21 mouse cellular contexts compared by ENCODE assay signal in genomic region chr17:6189207-6189606, GRCm38 (mm10).
DNase-seq lines count a peak whose midpoint lies in the region; ATAC-seq and TF ChIP-seq lines count a peak whose summit lies in the region.
"Had no signal": no experiment of that assay in that cellular context is flagged by ENCODE, and none has a peak within 500 bp of the region (broad histone marks: within the 10 kb centered on the region; RNA-seq: fewer than 3 reads in every experiment).

No protein-coding gene starts in this region.

- H3K79me2 ChIP-seq in myocyte (ENCODE audit: control insufficient read depth, insufficient read depth): no peaks in the 10 kb centered on the region

- H3K4me1 ChIP-seq in bone marrow macrophage, adult 2 months (ENCODE audit: control insufficient read depth, insufficient read depth, low read length): peaks cover 40% of the 10 kb centered on the region
- H3K4me1 ChIP-seq in forebrain, embryonic 12.5 days: no peaks in the 10 kb centered on the region
- H3K4me1 ChIP-seq: embryonic facial prominence, embryonic 10.5 days; embryonic facial prominence, embryonic 12.5 days had no signal

- no peak for DNase-seq in left cerebral cortex, postnatal 25 days (ENCODE audit: low spot score in 2 of 2)
- no peak for DNase-seq in frontal cortex, postnatal 36 days (ENCODE audit: low spot score in 2 of 2)
- DNase-seq: adrenal gland, adult 8-10 months; adrenal gland, postnatal 14 days; adrenal gland, postnatal 36 days; cerebellum, adult 11 months; cerebellum, adult 18-20 months; cerebellum, adult 8-10 months; cerebellum, adult 9-11 months; cerebellum, postnatal 14 days; cerebellum, postnatal 36 days had no signal

- intact Hi-C loops in left cerebral cortex, postnatal 25 days (cut with DNase I): no loop called here

- no peak overlapping the region for H3K4me3 ChIP-seq in bone marrow macrophage, adult 2 months (ENCODE audit: insufficient read depth, low read length)
- H3K4me3 ChIP-seq in myocyte: no peak overlapping the region
- no peak overlapping the region for H3K4me3 ChIP-seq in forebrain, embryonic 12.5 days (replicated peaks)
- H3K4me3 ChIP-seq: embryonic facial prominence, embryonic 10.5 days; embryonic facial prominence, embryonic 12.5 days had no signal

- peak; percentile 32; the same call in 1 of the 2 replicates for ATAC-seq in granulocyte monocyte progenitor cell, adult 5-6 weeks (replicated peaks; ENCODE audit: poor library complexity, severe bottlenecking)
- no peak for ATAC-seq in forebrain, embryonic 12.5 days (ENCODE audit: low FRiP score)
- ATAC-seq: activated CD4-positive, CD25-positive, alpha-beta regulatory T cell, adult 4 months; forebrain, embryonic 14.5 days; forebrain, embryonic 16.5 days; Patski had no signal

- no peak overlapping the region for H3K9ac ChIP-seq in forebrain, embryonic 12.5 days
- H3K9ac ChIP-seq: embryonic facial prominence, embryonic 12.5 days had no signal

- TF ChIP-seq CTCF in bone marrow macrophage, adult 2 months (IDR thresholded peaks at IDR 0.05; ENCODE audit: low read depth, low read length): no peak

- H3K27ac ChIP-seq in bone marrow macrophage, adult 2 months (ENCODE audit: insufficient read depth, low read depth, low read length): peak overlapping the region; percentile 15; the same call in 1 of the 2 replicates
- no peak overlapping the region for H3K27ac ChIP-seq in forebrain, embryonic 12.5 days
- H3K27ac ChIP-seq: embryonic facial prominence, embryonic 10.5 days; embryonic facial prominence, embryonic 12.5 days had no signal

- peaks cover 47% of the 10 kb centered on the region for H3K36me3 ChIP-seq in myocyte (ENCODE audit: control insufficient read depth, insufficient read depth)
- H3K36me3 ChIP-seq in forebrain, embryonic 12.5 days (replicated peaks): peaks cover 73% of the 10 kb centered on the region

- 95% methylated on average over 5 of the region's 5 CpGs for WGBS in forebrain, embryonic 12.5 days

- no peaks in the 10 kb centered on the region for H3K27me3 ChIP-seq in myocyte (ENCODE audit: control insufficient read depth, insufficient read depth, insufficient read length)
- H3K27me3 ChIP-seq in forebrain, embryonic 12.5 days: no peaks in the 10 kb centered on the region
- H3K27me3 ChIP-seq: embryonic facial prominence, embryonic 12.5 days; Patski had no signal

- no peak overlapping the region for H3ac ChIP-seq in myocyte (ENCODE audit: control insufficient read depth, insufficient read length)

- H3K9me3 ChIP-seq in forebrain, embryonic 12.5 days: no peaks in the 10 kb centered on the region
- H3K9me3 ChIP-seq: embryonic facial prominence, embryonic 10.5 days; embryonic facial prominence, embryonic 12.5 days had no signal

- H3K4me2 ChIP-seq in myocyte (ENCODE audit: low read depth): no peak overlapping the region
- H3K4me2 ChIP-seq in forebrain, embryonic 12.5 days: no peak overlapping the region
- H3K4me2 ChIP-seq: embryonic facial prominence, embryonic 12.5 days had no signal

- TF ChIP-seq POLR2A in bone marrow macrophage, adult 2 months (IDR thresholded peaks at IDR 0.05; ENCODE audit: borderline replicate concordance, low read depth, low read length): no peak
- TF ChIP-seq POLR2A in myocyte (IDR thresholded peaks at IDR 0.05; ENCODE audit: insufficient read length, low read depth): no peak

TF ChIP-seq in myocyte, 11 proteins besides CTCF, POLR2A, EP300 and RAD21:
- TF ChIP-seq USF1 (IDR thresholded peaks at IDR 0.05; ENCODE audit: low read depth): no peak
- TF ChIP-seq POLR2AphosphoS2 (IDR thresholded peaks at IDR 0.05; ENCODE audit: insufficient read length, low read depth): no peak
- peak; percentile 80; the same call in 1 of the 2 replicates for TF ChIP-seq CEBPB (IDR thresholded peaks at IDR 0.05; ENCODE audit: insufficient read depth, poor library complexity, severe bottlenecking)
- TF ChIP-seq MAX (IDR thresholded peaks at IDR 0.05; ENCODE audit: low read depth): no peak
